Mouse (Mus musculus): ENCODE measurements at regions not wholly inside any gene's neighbourhood (a gene's known extent, or its start where the extent isn't known, plus 50 kb on each side); places are given as distances from the start of the nearest gene placed in this dataset.

GRCm38 (mm10) chr16:52879463-52880114 is 425.7 kb upstream of the Alcam start:
- no peaks in the 10 kb centered on the region for H3K4me1 ChIP-seq (ENCODE audit: insufficient read depth, low read depth, low read length)
- ATAC-seq (ENCODE audit: extremely low read depth, insufficient number of reproducible peaks, low FRiP score, poor library complexity, severe bottlenecking) (no peak), DNase-seq (ENCODE audit: low spot score) (no peak)
- TF ChIP-seq GATA1 (IDR thresholded peaks at IDR 0.05; ENCODE audit: borderline replicate concordance, low read length) (no peak), CTCF (IDR thresholded peaks at IDR 0.05; ENCODE audit: low read depth, low read length) (no peak), POLR2AphosphoS5 (IDR thresholded peaks at IDR 0.05; ENCODE audit: insufficient replicate concordance, low read depth, low read length) (no peak), TAL1 (conservative IDR thresholded peaks at IDR 0.05; ENCODE audit: low read depth, low read length) (no peak), GATA2 (IDR thresholded peaks at IDR 0.05; ENCODE audit: borderline replicate concordance, low read depth, low read length) (no peak)
- H3K4me3 ChIP-seq (ENCODE audit: low read depth, low read length), result no peak overlapping the region
- H3K36me3 ChIP-seq (replicated peaks), result no peaks in the 10 kb centered on the region
- H3K27me3 ChIP-seq (ENCODE audit: insufficient read depth, low read length), result no peaks in the 10 kb centered on the region
- H3K9me3 ChIP-seq (replicated peaks), result no peaks in the 10 kb centered on the region

- no peak overlapping the region for H3K4me3 ChIP-seq (ENCODE audit: low read depth, low read length)
- no peaks in the 10 kb centered on the region for H3K36me3 ChIP-seq (replicated peaks)
- TF ChIP-seq TAL1 (conservative IDR thresholded peaks at IDR 0.05; ENCODE audit: low read depth, low read length), result no peak
- TF ChIP-seq GATA2 (IDR thresholded peaks at IDR 0.05; ENCODE audit: borderline replicate concordance, low read depth, low read length), result no peak
- no peak for TF ChIP-seq CTCF (IDR thresholded peaks at IDR 0.05; ENCODE audit: low read depth, low read length)
- TF ChIP-seq GATA1 (IDR thresholded peaks at IDR 0.05; ENCODE audit: borderline replicate concordance, low read length), result no peak
- no peak for TF ChIP-seq POLR2AphosphoS5 (IDR thresholded peaks at IDR 0.05; ENCODE audit: insufficient replicate concordance, low read depth, low read length)
- ATAC-seq (ENCODE audit: extremely low read depth, insufficient number of reproducible peaks, low FRiP score, poor library complexity, severe bottlenecking) (no peak), DNase-seq (ENCODE audit: low spot score) (no peak)
- no peaks in the 10 kb centered on the region for H3K27me3 ChIP-seq (ENCODE audit: insufficient read depth, low read length)
- 0 out of 2 replicates have a peak, but pooled peaks cover 3% of the 10 kb centered on the region for H3K9me3 ChIP-seq (replicated peaks)
- H3K4me1 ChIP-seq (ENCODE audit: insufficient read depth, low read depth, low read length), result no peaks in the 10 kb centered on the region
Observed at GRCm38 (mm10) chr16:52867833-52868232, 414.0 kb upstream of the Alcam start.

- Histone ChIP-seq H3K4me1 (ENCODE audit: insufficient read depth, low read depth, low read length) (no peaks in the 10 kb centered on the region), H3K27me3 (ENCODE audit: insufficient read depth, low read length) (no peaks in the 10 kb centered on the region), H3K4me3 (ENCODE audit: low read depth, low read length) (no peak overlapping the region), H3K9me3 (replicated peaks) (peaks cover 5% of the 10 kb centered on the region; the same call in 1 of the 2 replicates), H3K36me3 (replicated peaks) (no peaks in the 10 kb centered on the region)
- ATAC-seq (ENCODE audit: extremely low read depth, insufficient number of reproducible peaks, low FRiP score, poor library complexity, severe bottlenecking) (no peak), DNase-seq (ENCODE audit: low spot score) (no peak)
- TF ChIP-seq POLR2AphosphoS5 (IDR thresholded peaks at IDR 0.05; ENCODE audit: insufficient replicate concordance, low read depth, low read length) (no peak), GATA1 (IDR thresholded peaks at IDR 0.05; ENCODE audit: borderline replicate concordance, low read length) (no peak), CTCF (IDR thresholded peaks at IDR 0.05; ENCODE audit: low read depth, low read length) (no peak), TAL1 (conservative IDR thresholded peaks at IDR 0.05; ENCODE audit: low read depth, low read length) (no peak), GATA2 (IDR thresholded peaks at IDR 0.05; ENCODE audit: borderline replicate concordance, low read depth, low read length) (no peak)
Observed at GRCm38 (mm10) chr16:52863554-52863953, 409.7 kb upstream of the Alcam start.

- H3K9me3 ChIP-seq (replicated peaks), result peaks cover 5% of the 10 kb centered on the region; the same call in 1 of the 2 replicates
- DNase-seq (ENCODE audit: low spot score), result no peak
- no peaks in the 10 kb centered on the region for H3K4me1 ChIP-seq (ENCODE audit: insufficient read depth, low read depth, low read length)
- H3K4me3 ChIP-seq (ENCODE audit: low read depth, low read length), result no peak overlapping the region
- TF ChIP-seq GATA1 (IDR thresholded peaks at IDR 0.05; ENCODE audit: borderline replicate concordance, low read length), result no peak
- TF ChIP-seq POLR2AphosphoS5 (IDR thresholded peaks at IDR 0.05; ENCODE audit: insufficient replicate concordance, low read depth, low read length), result no peak
- no peak for TF ChIP-seq TAL1 (conservative IDR thresholded peaks at IDR 0.05; ENCODE audit: low read depth, low read length)
- H3K27me3 ChIP-seq (ENCODE audit: insufficient read depth, low read length), result no peaks in the 10 kb centered on the region
- no peak for ATAC-seq (ENCODE audit: extremely low read depth, insufficient number of reproducible peaks, low FRiP score, poor library complexity, severe bottlenecking)
- no peaks in the 10 kb centered on the region for H3K36me3 ChIP-seq (replicated peaks)
Observed at GRCm38 (mm10) chr16:52861263-52861662, 407.4 kb upstream of the Alcam start.

GRCm38 (mm10) chr16:52858441-52859209 is 404.8 kb upstream of the Alcam start:
- H3K4me3 ChIP-seq (ENCODE audit: low read depth, low read length), result no peak overlapping the region
- peaks cover 7% of the 10 kb centered on the region for H3K9me3 ChIP-seq (replicated peaks)
- ATAC-seq (ENCODE audit: extremely low read depth, insufficient number of reproducible peaks, low FRiP score, poor library complexity, severe bottlenecking) (no peak), DNase-seq (ENCODE audit: low spot score) (no peak)
- H3K4me1 ChIP-seq (ENCODE audit: insufficient read depth, low read depth, low read length), result no peaks in the 10 kb centered on the region
- H3K27me3 ChIP-seq (ENCODE audit: insufficient read depth, low read length), result no peaks in the 10 kb centered on the region
- TF ChIP-seq TAL1 (conservative IDR thresholded peaks at IDR 0.05; ENCODE audit: low read depth, low read length) (no peak), CTCF (IDR thresholded peaks at IDR 0.05; ENCODE audit: low read depth, low read length) (no peak), GATA2 (IDR thresholded peaks at IDR 0.05; ENCODE audit: borderline replicate concordance, low read depth, low read length) (no peak), POLR2AphosphoS5 (IDR thresholded peaks at IDR 0.05; ENCODE audit: insufficient replicate concordance, low read depth, low read length) (no peak), GATA1 (IDR thresholded peaks at IDR 0.05; ENCODE audit: borderline replicate concordance, low read length) (no peak)
- no peaks in the 10 kb centered on the region for H3K36me3 ChIP-seq (replicated peaks)

- H3K4me3 ChIP-seq (ENCODE audit: low read depth, low read length), result no peak overlapping the region
- no peaks in the 10 kb centered on the region for H3K36me3 ChIP-seq (replicated peaks)
- TF ChIP-seq TAL1 (conservative IDR thresholded peaks at IDR 0.05; ENCODE audit: low read depth, low read length), result no peak
- no peak for TF ChIP-seq CTCF (IDR thresholded peaks at IDR 0.05; ENCODE audit: low read depth, low read length)
- no peak for TF ChIP-seq GATA1 (IDR thresholded peaks at IDR 0.05; ENCODE audit: borderline replicate concordance, low read length)
- no peak for TF ChIP-seq POLR2AphosphoS5 (IDR thresholded peaks at IDR 0.05; ENCODE audit: insufficient replicate concordance, low read depth, low read length)
- TF ChIP-seq GATA2 (IDR thresholded peaks at IDR 0.05; ENCODE audit: borderline replicate concordance, low read depth, low read length), result no peak
- H3K4me1 ChIP-seq (ENCODE audit: insufficient read depth, low read depth, low read length), result no peaks in the 10 kb centered on the region
- DNase-seq (ENCODE audit: low spot score), result no peak
- no peaks in the 10 kb centered on the region for H3K27me3 ChIP-seq (ENCODE audit: insufficient read depth, low read length)
- ATAC-seq (ENCODE audit: extremely low read depth, insufficient number of reproducible peaks, low FRiP score, poor library complexity, severe bottlenecking), result no peak
- peaks cover 2% of the 10 kb centered on the region; the same call in 1 of the 2 replicates for H3K9me3 ChIP-seq (replicated peaks)
Observed at GRCm38 (mm10) chr16:52851129-52851528, 397.3 kb upstream of the Alcam start.
